Mouse (Mus musculus): ENCODE results near the gene Gm19668. TPM values are rescaled to one million over a fixed set of nuclear protein-coding genes. Genes with fewer than 3 reads are reported as not detected.
A peak's percentile ranks its signal among the peaks of the same experiment; 100 is the strongest.
"Not testable (repeated sequence)": the region's sequence is repeated elsewhere in the genome, so short reads cannot be mapped to it uniquely, and the experiment has no call there.

Gm19668 gene
- not detected in 2 replicates for total RNA-seq (2015; ENCODE audit: low replicate concordance)
- total RNA-seq (2017; ENCODE audit: low replicate concordance) = not detected in 2 replicates

GRCm38 (mm10) chr10:77798921-77799508 lies at the start of gene Gm19668:
Gene Gm19668, minus strand, starts transcription at chr10:77799133.
- no peak for ATAC-seq (replicated peaks; ENCODE audit: low FRiP score, poor library complexity, severe bottlenecking)

- 0 out of 2 replicates have a peak, but pooled peaks have one; percentile 19 for ATAC-seq (replicated peaks; ENCODE audit: low FRiP score, poor library complexity, severe bottlenecking)
Observed at GRCm38 (mm10) chr10:77847538-77847937, 48.6 kb upstream of the Gm19668 start.

- no peak for ATAC-seq (replicated peaks; ENCODE audit: low FRiP score, poor library complexity, severe bottlenecking)
Observed at GRCm38 (mm10) chr10:77846961-77847360, 48.0 kb upstream of the Gm19668 start.

- ATAC-seq (replicated peaks; ENCODE audit: low FRiP score, poor library complexity, severe bottlenecking) = no peak
Observed at GRCm38 (mm10) chr10:77846503-77846902, 47.6 kb upstream of the Gm19668 start, which contains the start of gene Gm36176. Gene Gm36176, plus strand, starts transcription at chr10:77846803.

GRCm38 (mm10) chr10:77839006-77839405 lies 40.1 kb upstream of the Gm19668 start:
- no peak for ATAC-seq (replicated peaks; ENCODE audit: low FRiP score, poor library complexity, severe bottlenecking)

GRCm38 (mm10) chr10:77835647-77836046 lies 36.7 kb upstream of the Gm19668 start, which contains the start of gene Krtap10-10:
Gene Krtap10-10, plus strand, starts transcription at chr10:77835947.
- ATAC-seq (replicated peaks; ENCODE audit: low FRiP score, poor library complexity, severe bottlenecking) = no peak

GRCm38 (mm10) chr10:77826951-77827350 lies 28.0 kb upstream of the Gm19668 start, which contains the start of gene Krtap10-4:
Gene Krtap10-4, minus strand, starts transcription at chr10:77827095.
- ATAC-seq (replicated peaks; ENCODE audit: low FRiP score, poor library complexity, severe bottlenecking) = no peak

GRCm38 (mm10) chr10:77819203-77819602 lies 20.3 kb upstream of the Gm19668 start:
- ATAC-seq (replicated peaks; ENCODE audit: low FRiP score, poor library complexity, severe bottlenecking) = no peak

GRCm38 (mm10) chr10:77818523-77818922 lies 19.6 kb upstream of the Gm19668 start:
- no peak for ATAC-seq (replicated peaks; ENCODE audit: low FRiP score, poor library complexity, severe bottlenecking)

GRCm38 (mm10) chr10:77815514-77815913 lies 16.6 kb upstream of the Gm19668 start:
- no peak for ATAC-seq (replicated peaks; ENCODE audit: low FRiP score, poor library complexity, severe bottlenecking)

GRCm38 (mm10) chr10:77814382-77814781 lies 15.4 kb upstream of the Gm19668 start, which contains the start of gene Gm2696:
Gene Gm2696, plus strand, starts transcription at chr10:77814682.
- no peak for ATAC-seq (replicated peaks; ENCODE audit: low FRiP score, poor library complexity, severe bottlenecking)

- no peak for ATAC-seq (replicated peaks; ENCODE audit: low FRiP score, poor library complexity, severe bottlenecking)
Observed at GRCm38 (mm10) chr10:77811743-77812142, 12.8 kb upstream of the Gm19668 start, which contains the start of gene Gm9507. Gene Gm9507, minus strand, starts transcription at chr10:77811843.

- no peak for ATAC-seq (replicated peaks; ENCODE audit: low FRiP score, poor library complexity, severe bottlenecking)
Observed at GRCm38 (mm10) chr10:77804095-77804494, 5.2 kb upstream of the Gm19668 start.

GRCm38 (mm10) chr10:77798164-77798920 lies 591 bp downstream of the Gm19668 start:
- ATAC-seq (replicated peaks; ENCODE audit: low FRiP score, poor library complexity, severe bottlenecking) = not testable (repeated sequence)

GRCm38 (mm10) chr10:77797677-77798076 lies 1.3 kb downstream of the Gm19668 start:
- no peak for ATAC-seq (replicated peaks; ENCODE audit: low FRiP score, poor library complexity, severe bottlenecking)

GRCm38 (mm10) chr10:77794976-77795375 lies 4.0 kb downstream of the Gm19668 start, which contains the start of gene Gm9639:
Gene Gm9639, minus strand, starts transcription at chr10:77795076.
- no peak for ATAC-seq (replicated peaks; ENCODE audit: low FRiP score, poor library complexity, severe bottlenecking)

- ATAC-seq (replicated peaks; ENCODE audit: low FRiP score, poor library complexity, severe bottlenecking) = no peak
Observed at GRCm38 (mm10) chr10:77788621-77789020, 10.3 kb downstream of the Gm19668 start.

GRCm38 (mm10) chr10:77787876-77788275 lies 11.1 kb downstream of the Gm19668 start, which contains the start of gene Gm7137:
Gene Gm7137, minus strand, starts transcription at chr10:77788200.
- not testable (repeated sequence) for ATAC-seq (replicated peaks; ENCODE audit: low FRiP score, poor library complexity, severe bottlenecking)

GRCm38 (mm10) chr10:77783396-77783795 lies 15.5 kb downstream of the Gm19668 start:
- ATAC-seq (replicated peaks; ENCODE audit: low FRiP score, poor library complexity, severe bottlenecking) = not testable (repeated sequence)

GRCm38 (mm10) chr10:77782442-77782841 lies 16.5 kb downstream of the Gm19668 start, which contains the start of gene Gm3250:
Gene Gm3250, minus strand, starts transcription at chr10:77782542.
- ATAC-seq (replicated peaks; ENCODE audit: low FRiP score, poor library complexity, severe bottlenecking) = not testable (repeated sequence)
